Mouse (Mus musculus) heart, embryonic 16.5 days (tissue): ENCODE results near the gene BC017158. TPM values are rescaled to one million over a fixed set of nuclear protein-coding genes. Genes with fewer than 3 reads are reported as not detected.
A peak's percentile ranks its signal among the peaks of the same experiment; 100 is the strongest.

Experiments used
- ATAC-seq: fragments of 200-750 bp; cut with Nextera tagmentation; replicated peaks from 2 replicates; pipeline ENCODE4 v1.8.0; 2017; ENCODE audit warnings: moderate number of reproducible peaks; ENCODE audit not compliant: insufficient read depth, low FRiP score; ENCODE audit errors: extremely low read depth
- H3K27ac ChIP-seq: fragments of 300-500 bp; sonication (generic); 2 replicates; pipeline ENCODE4 v1.5.1; 2014; ENCODE audit warnings: mild to moderate bottlenecking, low read length, control low read depth, moderate library complexity
- H3K27me3 ChIP-seq: fragments of 300-500 bp; sonication (generic); 2 replicates; pipeline ENCODE4 v1.6.1; 2014; ENCODE audit warnings: low read length, mixed read lengths; ENCODE audit not compliant: control insufficient read depth, insufficient read depth
- H3K36me3 ChIP-seq: fragments of 300-500 bp; sonication (generic); 2 replicates; pipeline ENCODE4 v1.6.1; 2014; ENCODE audit not compliant: control insufficient read depth, insufficient read depth
- H3K4me1 ChIP-seq: fragments of 300-500 bp; sonication (generic); 2 replicates; pipeline ENCODE4 v1.6.1; 2014; ENCODE audit warnings: low read length, mixed read lengths; ENCODE audit not compliant: control insufficient read depth, insufficient read depth
- H3K4me2 ChIP-seq: fragments of 300-500 bp; sonication (generic); 2 replicates; pipeline ENCODE4 v1.6.1; 2014; ENCODE audit warnings: low read depth, mild to moderate bottlenecking, control low read depth, low read length
- H3K4me3 ChIP-seq: fragments of 300-500 bp; sonication (generic); 2 replicates; pipeline ENCODE4 v1.5.1; 2014; ENCODE audit warnings: mild to moderate bottlenecking, control low read depth, low read length
- H3K9ac ChIP-seq: fragments of 300-500 bp; sonication (generic); 2 replicates; pipeline ENCODE4 v1.6.1; 2014; ENCODE audit warnings: low read length, control low read depth
- H3K9me3 ChIP-seq: fragments of 300-500 bp; sonication (generic); replicated peaks from 2 replicates; pipeline ENCODE4 v1.6.1; 2016; ENCODE audit warnings: low read length; ENCODE audit not compliant: control insufficient read depth
- WGBS: fragments of 180-500 bp; shearing (Covaris S2); extraction: QIAGEN DNeasy Blood & Tissue Kit; methylation state at CpG from one replicate; pipeline ENCODE4 v1.1.7; 2014; 5-methylcytosine and 5-hydroxymethylcytosine counted together
- polyA plus RNA-seq: library from polyadenylated mRNA; unstranded; fragments of >200 nt; fragmentation: Nextera tagmentation; extraction: Ambion mirVana; gene quantifications from 2 replicates; pipeline ENCODE4 v1.2.1, GENCODE M21; 2015

The BC017158 gene
- polyA plus RNA-seq, 1 experiment from 2014 or later: 14.2 TPM

GRCm38 (mm10) chr7:128256783-128257334, 41.1 kb downstream of the BC017158 start:
- no peaks in the 10 kb centered on the region for H3K27me3 ChIP-seq
- peak overlapping the region; percentile 34 for H3K4me2 ChIP-seq
- H3K4me3 ChIP-seq: no peak overlapping the region
- 0 out of 2 replicates have a peak, but pooled peaks have one; percentile 47 for ATAC-seq
- H3K9me3 ChIP-seq: no peaks in the 10 kb centered on the region
- H3K27ac ChIP-seq: peak overlapping the region; percentile 35; the same call in 1 of the 2 replicates
- peaks cover 18% of the 10 kb centered on the region for H3K36me3 ChIP-seq
- 17% methylated on average over 5 of the region's 5 CpGs for WGBS
- H3K4me1 ChIP-seq: peaks cover 15% of the 10 kb centered on the region
- H3K9ac ChIP-seq: 0 out of 2 replicates have a peak overlapping the region, but pooled peaks have one; percentile 0

GRCm38 (mm10) chr7:128255757-128256156, 42.2 kb downstream of the BC017158 start:
- Histone ChIP-seq H3K27ac (no peak overlapping the region), H3K9me3 (no peaks in the 10 kb centered on the region), H3K4me2 (no peak overlapping the region), H3K27me3 (no peaks in the 10 kb centered on the region), H3K4me1 (peaks cover 15% of the 10 kb centered on the region), H3K36me3 (peaks cover 25% of the 10 kb centered on the region), H3K9ac (no peak overlapping the region), H3K4me3 (no peak overlapping the region)
- 86% methylated on average over 5 of the region's 5 CpGs for WGBS
- no peak for ATAC-seq

- Histone ChIP-seq H3K36me3 (peaks cover 31% of the 10 kb centered on the region), H3K4me1 (peaks cover 15% of the 10 kb centered on the region), H3K27me3 (no peaks in the 10 kb centered on the region), H3K27ac (no peak overlapping the region), H3K9ac (no peak overlapping the region), H3K4me2 (no peak overlapping the region), H3K4me3 (no peak overlapping the region), H3K9me3 (no peaks in the 10 kb centered on the region)
- ATAC-seq: no peak
- 50% methylated on average over 2 of the region's 2 CpGs for WGBS
Measured at GRCm38 (mm10) chr7:128254978-128255377, 43.0 kb downstream of the BC017158 start.

- peak overlapping the region; percentile 13; the same call in 1 of the 2 replicates for H3K4me2 ChIP-seq
- ATAC-seq: no peak
- 35% methylated on average over 24 of the region's 24 CpGs for WGBS
- H3K4me1 ChIP-seq: peaks cover 28% of the 10 kb centered on the region
- no peak overlapping the region for H3K9ac ChIP-seq
- H3K27ac ChIP-seq: no peak overlapping the region
- H3K27me3 ChIP-seq: no peaks in the 10 kb centered on the region
- H3K4me3 ChIP-seq: no peak overlapping the region
- H3K9me3 ChIP-seq: no peaks in the 10 kb centered on the region
- H3K36me3 ChIP-seq: peaks cover 40% of the 10 kb centered on the region
Measured at GRCm38 (mm10) chr7:128252609-128253008, 45.4 kb downstream of the BC017158 start.

- Histone ChIP-seq H3K4me1 (peaks cover 22% of the 10 kb centered on the region), H3K36me3 (peaks cover 40% of the 10 kb centered on the region), H3K9me3 (no peaks in the 10 kb centered on the region), H3K9ac (no peak overlapping the region), H3K27ac (no peak overlapping the region), H3K4me3 (no peak overlapping the region), H3K27me3 (no peaks in the 10 kb centered on the region), H3K4me2 (peak overlapping the region; percentile 13; the same call in 1 of the 2 replicates)
- WGBS: 64% methylated on average over 12 of the region's 12 CpGs
- no peak for ATAC-seq
Measured at GRCm38 (mm10) chr7:128251946-128252345, 46.0 kb downstream of the BC017158 start.

- no peak overlapping the region for H3K4me3 ChIP-seq
Measured at GRCm38 (mm10) chr7:128249998-128250397, 48.0 kb downstream of the BC017158 start.

GRCm38 (mm10) chr7:128248081-128249042, 49.6 kb downstream of the BC017158 start:
- Histone ChIP-seq H3K27me3 (no peaks in the 10 kb centered on the region), H3K36me3 (peaks cover 44% of the 10 kb centered on the region), H3K4me1 (peaks cover 24% of the 10 kb centered on the region), H3K4me3 (peak overlapping the region; percentile 78), H3K27ac (no peak overlapping the region), H3K9ac (peak overlapping the region; percentile 94), H3K9me3 (no peaks in the 10 kb centered on the region), H3K4me2 (peak overlapping the region; percentile 67)
- no peak for ATAC-seq
- 68% methylated on average over 10 of the region's 10 CpGs for WGBS

More at GRCm38 (mm10) chr7:128249998-128250397, 48.0 kb downstream of the BC017158 start:
- Histone ChIP-seq H3K4me2 (no peak overlapping the region), H3K9me3 (no peaks in the 10 kb centered on the region), H3K27ac (no peak overlapping the region), H3K36me3 (peaks cover 40% of the 10 kb centered on the region), H3K27me3 (no peaks in the 10 kb centered on the region), H3K9ac (no peak overlapping the region), H3K4me1 (peaks cover 24% of the 10 kb centered on the region)
- WGBS: 82% methylated on average over 5 of the region's 5 CpGs
- ATAC-seq: no peak

- no peaks in the 10 kb centered on the region for H3K9me3 ChIP-seq
- peak overlapping the region; percentile 99 for H3K27ac ChIP-seq
- H3K4me3 ChIP-seq: peak overlapping the region; percentile 78
- 2% methylated on average over 13 of the region's 13 CpGs for WGBS
- peaks cover 24% of the 10 kb centered on the region for H3K4me1 ChIP-seq
- H3K27me3 ChIP-seq: no peaks in the 10 kb centered on the region
- peak overlapping the region; percentile 67 for H3K4me2 ChIP-seq
- ATAC-seq: peak; percentile 74
- peaks cover 37% of the 10 kb centered on the region for H3K36me3 ChIP-seq
- H3K9ac ChIP-seq: peak overlapping the region; percentile 94
Measured at GRCm38 (mm10) chr7:128247443-128247842, 50.5 kb downstream of the BC017158 start.
